Mouse (Mus musculus) neural tube, embryonic 15.5 days (tissue): Measurements from ENCODE around the gene Capzb. TPM values are rescaled to one million over a fixed set of nuclear protein-coding genes. Genes with fewer than 3 reads are reported as not detected.
A peak's percentile ranks its signal among the peaks of the same experiment; 100 is the strongest.

ENCODE experiments used
- ATAC-seq: fragments of 200-750 bp; cut with Nextera tagmentation; 2 replicates; pipeline ENCODE4 v1.8.0; 2017; ENCODE audit warnings: mild to moderate bottlenecking, moderate TSS enrichment, moderate library complexity; ENCODE audit not compliant: low FRiP score
- H3K27ac ChIP-seq: fragments of 300-500 bp; sonication (generic); replicated peaks from 2 replicates; pipeline ENCODE4 v1.5.1; 2015; ENCODE audit warnings: mild to moderate bottlenecking, inconsistent platforms
- H3K27me3 ChIP-seq: fragments of 300-500 bp; sonication (generic); replicated peaks from 2 replicates; pipeline ENCODE4 v1.6.1; 2015; ENCODE audit warnings: inconsistent platforms
- H3K36me3 ChIP-seq: fragments of 300-500 bp; sonication (generic); 2 replicates; pipeline ENCODE4 v1.6.1; 2015; ENCODE audit warnings: inconsistent platforms
- H3K4me1 ChIP-seq: fragments of 300-500 bp; sonication (generic); 2 replicates; pipeline ENCODE4 v1.6.1; 2015; ENCODE audit warnings: inconsistent platforms
- H3K4me2 ChIP-seq: fragments of 300-500 bp; sonication (generic); 2 replicates; pipeline ENCODE4 v1.6.1; 2015; ENCODE audit warnings: inconsistent platforms, mild to moderate bottlenecking, moderate library complexity
- H3K4me3 ChIP-seq: fragments of 300-500 bp; sonication (generic); replicated peaks from 2 replicates; pipeline ENCODE4 v1.5.1; 2015; ENCODE audit warnings: mild to moderate bottlenecking, inconsistent platforms
- H3K9ac ChIP-seq: fragments of 300-500 bp; sonication (generic); replicated peaks from 2 replicates; pipeline ENCODE4 v1.6.1; 2015; ENCODE audit warnings: mild to moderate bottlenecking, inconsistent platforms
- H3K9me3 ChIP-seq: fragments of 300-500 bp; sonication (generic); replicated peaks from 2 replicates; pipeline ENCODE4 v1.6.1; 2016; ENCODE audit warnings: inconsistent platforms
- WGBS: fragments of 180-500 bp; shearing (Covaris S2); methylation state at CpG from one replicate; pipeline ENCODE4 v1.1.7; 2015; ENCODE audit warnings: mixed read lengths; 5-methylcytosine and 5-hydroxymethylcytosine counted together
- polyA plus RNA-seq: library from polyadenylated mRNA; unstranded; fragments of >200 nt; fragmentation: Nextera tagmentation; extraction: Ambion mirVana; gene quantifications from 2 replicates; pipeline ENCODE4 v1.2.1, GENCODE M21; 2015

Gene Capzb
- polyA plus RNA-seq, 1 experiment from 2014 or later = 323 TPM

DNA sequence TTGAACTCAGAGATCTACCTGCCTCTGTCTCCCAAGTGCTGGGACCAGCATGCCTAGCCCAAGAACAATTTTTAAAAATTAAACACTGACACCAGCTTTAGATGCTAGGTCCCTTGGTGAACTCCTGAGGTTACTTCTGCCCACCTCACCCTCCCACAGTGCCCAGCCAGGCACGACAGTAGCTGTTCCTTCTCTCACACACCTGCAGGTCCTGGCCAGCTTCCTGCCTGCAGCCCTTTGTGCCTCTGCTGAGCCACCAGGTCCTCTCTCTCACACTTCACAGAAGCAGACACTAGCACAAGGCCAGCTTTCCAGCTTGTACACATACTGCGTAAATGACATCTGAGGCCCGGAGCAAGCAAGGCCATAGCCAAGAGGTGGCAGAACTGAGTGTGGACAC, 112.8 kb downstream of the Capzb start:
- Histone ChIP-seq H3K4me1 (peaks cover 18% of the 10 kb centered on the region), H3K4me2 (no peak overlapping the region), H3K36me3 (peaks cover 23% of the 10 kb centered on the region), H3K9ac (no peak overlapping the region), H3K27me3 (no peaks in the 10 kb centered on the region), H3K4me3 (no peak overlapping the region), H3K9me3 (no peaks in the 10 kb centered on the region), H3K27ac (no peak overlapping the region)
- ATAC-seq = no peak
- 95% methylated on average over 3 of the region's 3 CpGs for WGBS

DNA sequence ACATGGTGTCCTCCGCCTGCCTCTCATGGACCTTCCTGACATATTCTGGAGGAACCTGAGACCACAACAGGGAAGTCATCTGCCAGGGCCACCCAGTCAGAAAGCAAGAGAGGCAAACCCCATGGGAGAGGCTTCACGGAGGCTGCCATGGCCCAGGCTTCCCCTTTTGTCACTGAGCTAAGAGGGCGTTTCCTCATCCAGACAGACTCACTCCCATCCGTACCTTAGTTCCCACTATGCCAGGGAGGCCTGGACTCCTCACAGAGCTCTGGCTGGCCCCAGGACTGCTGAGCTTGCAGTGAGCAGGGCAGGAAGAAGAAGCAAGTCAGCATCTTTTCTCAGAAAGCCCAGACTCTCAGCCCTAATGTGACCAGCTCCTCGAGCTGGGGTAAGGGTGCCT, 115.2 kb downstream of the Capzb start:
- H3K27me3 ChIP-seq = no peaks in the 10 kb centered on the region

DNA sequence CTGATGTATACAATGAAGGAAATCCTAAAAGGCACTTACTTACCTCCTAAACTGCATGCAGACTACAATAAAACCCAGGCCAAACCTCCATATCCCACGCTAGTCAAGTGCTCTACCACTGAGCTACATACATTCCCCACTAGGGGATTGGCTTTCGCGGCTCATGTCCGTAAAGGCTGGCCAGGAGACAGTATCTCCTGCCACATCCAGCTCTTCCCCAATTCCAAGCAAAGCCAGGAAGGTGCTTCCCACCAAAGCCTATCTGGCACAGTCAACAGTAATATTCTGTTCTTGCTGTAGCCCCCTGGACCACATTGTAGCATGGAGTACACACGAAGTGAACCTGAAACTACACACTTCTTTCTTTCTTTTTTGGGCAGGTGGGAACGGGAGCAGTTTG, 117.0 kb downstream of the Capzb start:
- 22% methylated on average over 6 of the region's 6 CpGs for WGBS
- no peak for ATAC-seq
- Histone ChIP-seq H3K4me3 (peak overlapping the region; percentile 98), H3K9ac (peak overlapping the region; percentile 97; the same call in 1 of the 2 replicates), H3K36me3 (peaks cover 19% of the 10 kb centered on the region), H3K4me2 (peak overlapping the region; percentile 97), H3K4me1 (peaks cover 35% of the 10 kb centered on the region), H3K27me3 (no peaks in the 10 kb centered on the region), H3K9me3 (no peaks in the 10 kb centered on the region), H3K27ac (no peak overlapping the region)

More for the DNA sequence above, 115.2 kb downstream of the Capzb start:
- Histone ChIP-seq H3K4me3 (no peak overlapping the region), H3K27ac (no peak overlapping the region), H3K9me3 (no peaks in the 10 kb centered on the region), H3K4me1 (peaks cover 35% of the 10 kb centered on the region), H3K4me2 (no peak overlapping the region), H3K36me3 (peaks cover 16% of the 10 kb centered on the region), H3K9ac (no peak overlapping the region)
- WGBS = 88% methylated on average over 5 of the region's 5 CpGs
- no peak for ATAC-seq

DNA sequence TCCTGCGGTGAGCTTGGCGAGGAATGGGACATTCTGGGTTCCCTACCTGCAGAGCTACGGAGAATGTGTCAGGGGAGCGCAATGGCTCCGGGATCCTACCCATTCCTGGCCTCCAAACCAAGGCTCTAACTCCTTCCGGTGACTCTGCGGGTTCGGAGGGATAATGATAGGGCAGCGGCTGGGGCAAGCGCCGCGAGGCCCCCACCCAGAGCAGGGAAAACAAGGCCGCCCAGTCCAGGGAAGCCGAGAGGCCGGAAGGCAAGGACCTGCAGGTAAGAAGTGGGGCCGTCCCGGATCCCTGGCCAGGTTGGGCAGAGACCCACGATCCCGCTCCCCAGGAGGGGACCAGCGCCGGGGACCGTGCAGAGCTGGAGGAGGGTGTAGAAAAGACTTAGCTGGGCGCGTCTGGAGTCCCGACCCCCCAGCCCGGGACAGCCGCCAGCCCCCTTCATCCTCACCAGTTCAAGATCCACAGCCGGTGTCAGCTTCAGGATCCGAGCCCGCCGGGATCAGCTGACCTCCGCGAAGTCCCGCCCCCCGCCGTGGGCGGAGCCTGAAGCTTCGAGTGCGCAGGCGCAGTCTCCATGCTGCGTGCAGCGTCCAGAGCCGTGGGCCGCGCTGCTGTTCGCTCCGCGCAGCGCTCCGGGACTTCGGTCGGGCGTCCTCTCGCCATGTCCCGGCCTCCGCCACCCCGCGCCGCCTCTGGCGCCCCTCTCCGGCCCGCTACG, 117.6 kb downstream of the Capzb start, which contains the start of the genes Pqlc2 and Akr7a5:
Pqlc2 (minus strand) TSS at position 538 of the 728 bp plus-strand sequence.
Akr7a5 (plus strand) TSS at position 574 of the 728 bp plus-strand sequence.
- Histone ChIP-seq H3K4me2 (peak within 1 kb of the TSS; percentile 97), H3K27me3 (no peaks in the 10 kb centered on the region), H3K4me3 (peak within 1 kb of the TSS; percentile 98), H3K4me1 (peaks cover 35% of the 10 kb centered on the region), H3K36me3 (peaks cover 18% of the 10 kb centered on the region), H3K9ac (peak within 1 kb of the TSS; percentile 97), H3K27ac (peak within 1 kb of the TSS; percentile 82), H3K9me3 (no peaks in the 10 kb centered on the region)
- WGBS = under 1% methylated on average over 60 of the region's 63 CpGs
- peak; percentile 92 for ATAC-seq

GRCm38 (mm10) chr4:139310899-139311701, 118.4 kb downstream of the Capzb start:
- Histone ChIP-seq H3K9me3 (no peaks in the 10 kb centered on the region), H3K4me3 (peak overlapping the region; percentile 98), H3K36me3 (peaks cover 21% of the 10 kb centered on the region), H3K27ac (peak overlapping the region; percentile 82), H3K4me1 (peaks cover 35% of the 10 kb centered on the region), H3K9ac (peak overlapping the region; percentile 97), H3K27me3 (no peaks in the 10 kb centered on the region), H3K4me2 (peak overlapping the region; percentile 97)
- under 1% methylated on average over 53 of the region's 53 CpGs for WGBS
- ATAC-seq = peak; percentile 77

DNA sequence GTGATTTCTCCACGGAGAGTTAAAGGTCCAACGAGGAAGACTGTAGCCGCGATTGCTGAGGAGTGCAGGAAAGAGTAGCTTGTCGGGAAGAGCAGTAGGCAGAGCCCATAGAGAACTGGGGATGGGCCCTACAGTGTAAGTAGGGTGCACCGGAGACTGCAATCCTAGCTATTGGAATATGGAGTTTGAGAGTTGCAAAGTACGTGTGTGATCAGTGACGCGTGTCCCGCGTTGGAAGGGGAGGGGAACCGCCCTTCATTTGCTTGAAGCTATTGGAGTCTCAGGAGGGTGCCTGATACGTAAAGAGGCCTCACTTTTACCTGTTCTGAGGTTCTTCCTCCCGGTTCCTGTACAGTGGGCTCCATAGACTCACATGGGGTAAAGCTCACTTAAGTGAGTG, 119.0 kb downstream of the Capzb start:
- H3K36me3 ChIP-seq = peaks cover 17% of the 10 kb centered on the region
- ATAC-seq = no peak
- H3K9ac ChIP-seq = peak overlapping the region; percentile 97
- H3K4me2 ChIP-seq = peak overlapping the region; percentile 97
- peaks cover 35% of the 10 kb centered on the region for H3K4me1 ChIP-seq
- no peaks in the 10 kb centered on the region for H3K9me3 ChIP-seq
- H3K27me3 ChIP-seq = no peaks in the 10 kb centered on the region
- WGBS = 25% methylated on average over 14 of the region's 14 CpGs
- H3K4me3 ChIP-seq = peak overlapping the region; percentile 98
- no peak overlapping the region for H3K27ac ChIP-seq

DNA sequence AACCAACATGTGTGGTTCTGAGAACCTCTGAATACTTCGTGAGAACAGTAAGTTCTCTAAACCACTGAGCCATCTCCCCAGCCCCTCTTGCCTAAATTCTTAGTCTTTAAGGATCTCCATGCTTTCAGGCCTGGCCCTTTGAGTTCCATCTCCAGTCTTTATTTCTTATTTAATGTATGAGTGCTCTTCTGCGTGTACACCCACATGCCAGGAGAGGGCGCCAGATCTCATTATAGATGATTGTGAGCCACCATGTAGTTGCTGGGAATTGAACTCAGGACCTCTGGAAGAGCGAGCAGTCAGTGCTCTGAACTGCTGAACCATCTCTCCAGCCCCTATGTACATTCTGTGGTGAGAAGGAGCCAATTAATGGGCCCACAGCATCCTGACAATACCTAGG, 119.9 kb downstream of the Capzb start:
- Histone ChIP-seq H3K9ac (no peak overlapping the region), H3K36me3 (peaks cover 21% of the 10 kb centered on the region), H3K9me3 (no peaks in the 10 kb centered on the region), H3K27me3 (no peaks in the 10 kb centered on the region), H3K4me2 (peak overlapping the region; percentile 97; the same call in 1 of the 2 replicates), H3K27ac (no peak overlapping the region), H3K4me1 (peaks cover 35% of the 10 kb centered on the region), H3K4me3 (no peak overlapping the region)
- ATAC-seq = no peak
- WGBS = 60% methylated on average over 4 of the region's 4 CpGs

GRCm38 (mm10) chr4:139318449-139318848, 125.8 kb downstream of the Capzb start:
- Histone ChIP-seq H3K4me1 (no peaks in the 10 kb centered on the region), H3K27ac (no peak overlapping the region), H3K4me3 (no peak overlapping the region), H3K36me3 (peaks cover 28% of the 10 kb centered on the region), H3K9me3 (no peaks in the 10 kb centered on the region), H3K27me3 (no peaks in the 10 kb centered on the region), H3K4me2 (no peak overlapping the region), H3K9ac (no peak overlapping the region)
- 93% methylated on average over 11 of the region's 11 CpGs for WGBS
- no peak for ATAC-seq

GRCm38 (mm10) chr4:139319740-139320139, 127.0 kb downstream of the Capzb start:
- Histone ChIP-seq H3K4me3 (no peak overlapping the region), H3K4me1 (no peaks in the 10 kb centered on the region), H3K36me3 (peaks cover 24% of the 10 kb centered on the region), H3K27me3 (no peaks in the 10 kb centered on the region), H3K9me3 (no peaks in the 10 kb centered on the region), H3K4me2 (no peak overlapping the region), H3K27ac (no peak overlapping the region), H3K9ac (no peak overlapping the region)
- WGBS = 97% methylated on average over 4 of the region's 4 CpGs
- ATAC-seq = no peak

DNA sequence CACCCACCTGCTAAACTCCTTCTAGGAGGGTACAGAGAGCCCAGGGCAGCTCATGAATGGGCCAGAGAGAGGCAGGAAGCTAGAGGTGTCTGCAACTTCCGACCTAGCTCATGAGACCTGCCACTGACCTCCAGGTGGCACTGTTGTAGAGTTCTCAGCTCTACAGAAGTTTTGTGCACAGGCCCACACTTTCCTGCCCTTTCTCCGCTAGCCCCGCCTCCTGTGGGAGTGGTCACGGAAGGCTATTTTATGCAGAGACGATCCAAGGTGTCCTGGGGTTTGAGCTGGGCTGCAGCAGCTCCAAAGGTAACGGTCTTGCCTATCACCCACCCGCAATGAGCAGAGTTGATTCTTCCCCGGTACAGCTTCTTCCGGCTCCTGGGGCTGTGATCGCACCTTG, 137.9 kb downstream of the Capzb start:
- no peak overlapping the region for H3K27ac ChIP-seq
- no peak overlapping the region for H3K9ac ChIP-seq
- H3K9me3 ChIP-seq = no peaks in the 10 kb centered on the region
- 15% methylated on average over 10 of the region's 10 CpGs for WGBS
- 0 out of 2 replicates have a peak overlapping the region, but pooled peaks have one; percentile 10 for H3K4me3 ChIP-seq
- no peaks in the 10 kb centered on the region for H3K27me3 ChIP-seq
- no peaks in the 10 kb centered on the region for H3K4me1 ChIP-seq
- no peak for ATAC-seq
- H3K36me3 ChIP-seq = no peaks in the 10 kb centered on the region
- H3K4me2 ChIP-seq = peak overlapping the region; percentile 36

DNA sequence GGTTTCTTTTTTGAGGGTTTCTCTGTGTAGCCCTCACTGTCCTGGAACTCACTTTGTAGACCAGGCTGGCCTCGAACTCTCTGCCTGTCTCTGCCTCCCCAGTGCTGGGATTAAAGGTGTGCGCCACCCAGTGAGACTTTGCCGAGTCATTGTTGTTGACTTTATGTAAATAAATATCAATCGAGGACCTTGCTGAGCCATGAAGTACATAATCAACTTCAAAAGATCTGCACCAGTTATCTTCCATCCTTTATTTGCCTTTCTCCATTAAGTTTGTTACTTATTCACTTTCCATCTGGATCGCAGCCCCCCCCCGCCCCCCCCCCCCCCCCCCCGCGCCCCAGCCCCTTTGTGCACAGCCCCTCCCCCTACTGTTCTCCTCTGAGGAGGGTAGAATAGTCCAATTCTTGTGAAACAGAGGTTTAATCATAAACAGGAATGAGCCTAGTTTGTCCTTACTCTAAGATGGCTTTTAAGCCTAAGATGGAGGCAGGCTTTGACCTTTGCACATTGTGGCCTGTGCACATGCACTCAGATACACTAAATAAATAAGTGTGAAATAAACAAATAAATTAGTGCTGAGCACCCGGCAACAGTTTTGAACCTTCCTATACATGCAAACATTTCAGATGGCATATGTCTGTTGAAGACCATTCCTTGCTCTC, 142.1 kb downstream of the Capzb start:
- H3K9me3 ChIP-seq = no peaks in the 10 kb centered on the region
- H3K27me3 ChIP-seq = peaks cover 10% of the 10 kb centered on the region
- 80% methylated on average over 6 of the region's 9 CpGs for WGBS
- no peak overlapping the region for H3K27ac ChIP-seq
- no peaks in the 10 kb centered on the region for H3K36me3 ChIP-seq
- no peak overlapping the region for H3K9ac ChIP-seq
- no peak overlapping the region for H3K4me2 ChIP-seq
- ATAC-seq = no peak
- no peaks in the 10 kb centered on the region for H3K4me1 ChIP-seq
- no peak overlapping the region for H3K4me3 ChIP-seq
